Mouse (Mus musculus) MN1 (cell line): ENCODE measurements around the gene Rnf227.
"Not testable (repeated sequence)": the region's sequence is repeated elsewhere in the genome, so short reads cannot be mapped to it uniquely, and the experiment has no call there.

Source experiments
- DNase-seq: peaks from one replicate; pipeline ENCODE4 v3.0.0-alpha.2; 2016; ENCODE audit warnings: low spot score

Rnf227 gene

DNA sequence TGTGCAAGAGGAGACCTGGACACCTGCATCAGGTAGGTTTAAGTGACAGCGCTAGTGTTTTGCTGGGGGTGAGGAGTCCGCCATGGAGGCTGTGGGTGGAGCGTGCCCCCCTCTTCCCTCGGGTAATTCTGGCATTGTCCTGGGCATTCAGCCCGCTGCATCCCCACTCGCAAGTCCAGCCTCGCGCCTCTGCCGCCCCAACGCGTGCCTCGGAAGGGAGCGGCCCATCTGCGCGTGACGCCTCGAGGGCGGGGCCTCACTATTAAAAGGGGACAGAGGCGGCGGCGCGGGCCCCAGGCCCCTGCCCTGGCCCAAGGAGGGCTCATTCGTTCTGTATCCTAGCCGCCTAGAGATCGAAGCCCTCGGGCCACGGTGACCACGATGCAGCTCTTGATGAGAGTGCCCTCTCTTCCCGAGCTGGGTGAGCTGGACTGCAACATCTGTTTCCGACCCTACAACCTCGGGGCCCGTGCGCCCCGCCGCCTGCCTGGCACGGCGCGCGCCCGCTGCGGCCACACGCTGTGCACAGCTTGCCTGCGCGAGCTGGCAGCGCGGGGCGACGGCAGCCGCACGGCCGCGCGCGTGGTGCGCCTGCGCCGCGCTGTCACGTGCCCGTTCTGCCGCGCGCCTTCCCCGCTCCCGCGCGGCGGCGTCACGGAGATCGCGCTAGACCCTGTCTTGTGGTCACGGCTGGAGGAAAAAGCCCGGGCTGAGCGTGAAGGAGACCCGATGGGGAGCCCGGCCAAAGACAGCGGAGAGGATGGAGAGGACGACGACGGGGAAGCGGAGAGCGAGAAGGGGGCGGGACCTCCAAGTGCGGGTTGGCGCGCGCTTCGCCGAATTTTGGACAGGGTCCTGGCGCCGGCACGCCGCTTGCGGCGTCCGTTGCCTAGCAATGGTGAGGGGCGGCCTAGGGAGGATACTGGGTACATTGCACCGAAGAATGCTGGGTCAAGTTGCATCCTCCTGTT, at the start of gene Rnf227:
Rnf227 (plus strand) TSS at position 301 of the 971 bp plus-strand sequence.
- DNase-seq: no peak

DNA sequence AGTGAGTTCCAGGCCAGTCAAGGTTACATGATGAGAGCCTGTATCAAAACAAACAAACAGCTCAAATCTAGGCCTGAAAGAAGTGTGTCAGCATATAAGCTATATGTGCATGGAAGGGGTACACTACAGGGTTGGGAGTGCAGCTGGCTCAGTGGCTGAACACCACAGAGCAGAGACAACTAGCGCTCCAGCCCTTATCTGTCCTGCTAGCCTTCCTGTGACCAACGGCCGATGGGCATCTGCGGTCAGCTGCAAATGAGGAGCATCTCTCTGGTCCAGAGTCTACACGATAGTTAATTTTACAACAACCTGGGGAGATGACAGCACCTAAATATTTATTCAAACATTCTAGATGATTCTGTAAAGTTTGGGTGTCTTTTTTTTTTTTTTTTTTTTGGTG, 49.1 kb upstream of the Rnf227 start:
- DNase-seq: no peak

DNA sequence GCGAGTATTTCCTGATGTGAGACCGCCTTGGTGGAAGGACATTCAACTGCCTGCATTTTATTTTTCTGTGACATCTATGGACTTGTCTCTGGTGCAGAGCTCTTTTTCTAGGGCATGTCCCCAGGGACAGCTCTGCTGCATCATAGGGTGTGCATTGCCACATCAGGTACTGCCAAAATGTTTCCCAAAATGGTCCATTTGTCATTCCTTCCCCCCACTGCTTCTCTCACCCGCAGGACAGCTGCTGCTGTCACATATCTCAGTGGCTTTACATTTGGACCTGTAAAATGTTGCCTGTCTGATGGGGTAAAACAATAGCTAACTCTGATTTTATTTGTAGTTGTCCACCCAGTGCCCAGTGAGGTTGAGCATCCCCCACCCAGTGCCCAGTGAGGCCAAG, 45.0 kb upstream of the Rnf227 start:
- DNase-seq: no peak

DNA sequence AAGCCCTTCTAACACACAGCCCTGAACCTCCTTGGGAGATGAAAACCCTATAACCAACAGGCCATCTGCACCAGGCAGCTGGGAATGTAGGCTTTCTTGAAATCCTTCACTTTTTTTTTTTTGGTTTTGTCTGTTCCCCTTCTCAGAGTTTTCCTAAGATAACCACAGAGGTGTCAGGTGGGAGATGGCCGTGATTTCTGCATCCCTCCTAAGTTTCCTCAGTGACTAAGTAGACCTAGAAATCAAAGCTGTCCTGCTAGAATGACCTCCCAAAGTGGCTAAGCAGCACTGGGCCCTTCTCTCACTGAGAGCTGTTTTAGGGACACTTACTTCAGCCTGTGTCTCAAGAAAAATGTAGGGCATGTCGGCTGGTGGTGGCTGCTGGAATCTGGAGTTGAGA, 42.5 kb upstream of the Rnf227 start:
- DNase-seq: no peak

DNA sequence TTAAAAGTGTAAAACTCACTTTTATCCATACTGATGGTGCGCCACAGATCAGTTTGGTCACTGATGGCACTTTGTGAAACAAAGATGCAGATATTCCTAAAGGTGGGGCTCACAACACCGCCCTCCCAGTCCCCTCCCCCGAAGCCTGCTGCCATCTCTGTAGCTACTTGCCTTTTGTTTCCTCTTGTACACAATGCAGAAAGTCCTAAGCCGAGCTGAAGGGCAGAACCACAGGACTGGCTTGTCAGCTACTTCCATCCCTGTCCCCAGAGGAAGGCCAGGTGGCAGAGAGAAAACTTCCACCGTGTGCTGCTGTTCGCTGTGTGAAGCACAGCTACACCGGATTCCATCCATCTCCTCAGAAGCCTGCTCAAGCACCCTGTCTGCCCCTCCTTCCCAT, 42.0 kb upstream of the Rnf227 start:
- no peak for DNase-seq

DNA sequence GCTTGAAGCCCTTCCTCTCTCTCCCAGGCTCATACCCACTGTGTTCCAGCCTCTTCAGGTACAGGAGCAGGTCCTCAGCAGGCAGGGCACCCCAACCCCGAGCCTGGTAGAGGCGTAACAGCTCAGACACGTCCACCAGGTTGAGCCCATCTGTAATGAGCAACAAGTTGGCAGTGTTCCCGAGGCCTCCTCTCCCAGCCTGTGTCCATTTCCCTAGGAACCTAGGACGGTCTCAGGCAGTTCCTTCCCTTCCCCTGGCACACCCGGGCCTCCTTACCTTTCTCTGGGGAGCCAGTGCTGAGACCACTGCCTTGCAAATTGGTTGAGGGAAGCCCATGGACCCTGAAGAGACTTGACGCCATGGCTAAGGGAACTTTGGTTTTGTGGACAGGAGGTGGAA, 37.4 kb upstream of the Rnf227 start:
- DNase-seq: no peak

DNA sequence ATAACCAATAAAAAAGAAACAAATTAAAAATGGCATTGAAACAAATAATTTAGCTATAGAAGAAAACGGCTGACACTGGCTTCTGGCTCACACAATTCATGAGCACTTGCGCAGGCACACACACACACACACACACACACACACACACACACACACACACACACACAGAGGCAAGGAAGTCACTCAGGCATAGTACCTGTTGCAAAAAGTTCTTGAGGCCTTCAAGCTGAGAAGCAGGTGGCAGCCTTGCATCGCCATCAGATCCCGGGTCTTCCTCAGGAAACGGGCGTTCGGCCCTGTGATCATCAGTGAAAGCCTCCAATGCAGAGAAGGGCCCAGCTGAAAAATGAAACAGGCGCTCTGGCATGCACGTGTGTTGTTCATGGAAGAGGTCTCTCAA, 35.0 kb upstream of the Rnf227 start:
- DNase-seq: no peak

DNA sequence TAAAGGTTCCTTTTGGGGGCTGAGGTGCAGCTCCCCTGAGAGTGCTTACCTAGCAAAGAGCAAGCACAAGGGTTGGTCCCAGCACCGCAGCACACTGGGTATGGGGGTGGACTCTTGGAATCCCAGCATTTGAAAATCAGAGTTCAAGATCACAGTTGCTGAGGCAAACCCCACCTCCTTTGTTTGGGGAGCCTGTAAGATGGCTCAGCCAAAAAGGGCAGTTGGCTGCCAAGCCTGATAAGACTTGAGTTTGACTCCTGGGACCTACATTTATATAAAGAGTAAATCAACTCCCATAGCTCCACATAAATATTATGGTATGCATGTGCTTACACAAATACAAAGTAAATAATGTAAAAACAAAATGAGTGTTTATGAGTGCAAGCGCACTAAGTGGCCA, 34.2 kb upstream of the Rnf227 start:
- DNase-seq: no peak

DNA sequence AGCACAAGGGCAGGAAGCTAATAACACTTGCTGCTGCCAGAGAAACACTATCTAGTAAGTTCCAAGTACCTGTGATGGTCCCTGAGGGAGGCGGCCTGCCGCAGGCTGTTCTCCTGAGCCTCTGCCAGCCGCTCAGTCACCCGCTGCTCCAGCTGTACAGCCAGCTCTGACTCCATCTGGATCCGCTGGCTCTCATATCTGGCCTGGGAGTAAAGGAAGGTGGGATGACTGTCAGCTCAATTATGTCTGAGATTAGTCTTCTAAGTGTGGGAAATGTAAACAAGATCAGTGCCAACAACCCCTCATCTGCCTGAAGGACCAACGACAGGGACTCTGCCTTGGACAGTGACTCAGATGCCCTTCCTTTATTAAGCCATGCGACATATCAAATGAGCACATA, 29.0 kb upstream of the Rnf227 start:
- peak; percentile 73 for DNase-seq

DNA sequence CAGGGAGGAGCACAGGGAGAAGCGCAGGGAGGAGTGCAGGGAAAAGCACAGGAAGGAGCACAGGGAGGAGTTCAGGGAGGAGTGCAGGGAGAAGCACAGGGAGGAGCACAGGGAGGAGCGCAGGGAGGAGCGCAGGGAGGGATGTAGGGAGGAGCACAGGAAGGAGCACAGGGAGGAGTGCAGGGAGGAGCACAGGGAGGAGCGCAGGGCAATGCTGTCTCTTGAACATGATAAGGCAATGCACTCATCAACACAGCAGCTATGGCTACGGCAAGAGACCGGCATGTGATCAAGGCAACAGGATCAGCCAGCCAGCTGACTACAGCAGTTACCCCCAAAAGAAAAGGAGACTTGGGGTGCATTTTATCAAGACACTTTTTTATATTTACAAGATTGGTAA, 23.9 kb upstream of the Rnf227 start:
- no peak for DNase-seq

DNA sequence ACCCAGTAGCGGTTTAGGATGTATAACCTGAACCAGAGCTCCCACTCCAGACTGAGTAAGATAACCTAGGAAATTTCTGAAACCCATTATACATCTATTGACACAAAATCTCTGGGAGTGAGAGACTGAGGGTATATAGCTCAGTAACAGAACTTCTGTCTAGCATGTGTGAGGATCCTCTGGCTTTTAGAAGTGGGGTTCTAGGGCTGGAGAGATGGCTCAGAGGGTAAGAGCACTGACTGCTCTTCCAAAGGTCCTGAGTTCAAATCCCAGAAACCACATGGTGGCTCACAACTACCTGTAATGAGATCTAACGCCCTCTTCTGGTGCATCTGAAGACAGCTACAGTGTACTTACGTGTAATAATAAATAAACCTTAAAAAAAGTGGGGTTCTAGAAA, 22.3 kb upstream of the Rnf227 start:
- DNase-seq: not testable (repeated sequence)

DNA sequence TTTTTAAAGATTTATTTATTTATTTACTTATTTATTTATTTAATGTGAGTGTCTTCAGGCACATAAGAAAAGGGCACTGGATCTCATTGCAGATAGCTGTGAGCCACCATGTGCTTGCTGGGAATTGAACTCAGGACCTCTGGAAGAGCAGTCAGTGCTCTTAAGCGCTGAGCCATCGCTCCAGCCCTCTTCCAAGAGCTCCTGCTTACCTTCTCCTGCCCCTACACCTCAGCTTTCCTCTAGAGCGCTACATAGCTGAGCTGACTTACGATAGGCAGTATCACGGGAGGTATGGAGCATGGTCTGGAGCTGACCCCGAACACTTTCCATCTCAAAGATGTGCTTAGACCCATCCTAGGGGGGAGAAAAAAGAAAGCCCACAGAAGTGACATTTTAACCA, 18.7 kb upstream of the Rnf227 start:
- no peak for DNase-seq

DNA sequence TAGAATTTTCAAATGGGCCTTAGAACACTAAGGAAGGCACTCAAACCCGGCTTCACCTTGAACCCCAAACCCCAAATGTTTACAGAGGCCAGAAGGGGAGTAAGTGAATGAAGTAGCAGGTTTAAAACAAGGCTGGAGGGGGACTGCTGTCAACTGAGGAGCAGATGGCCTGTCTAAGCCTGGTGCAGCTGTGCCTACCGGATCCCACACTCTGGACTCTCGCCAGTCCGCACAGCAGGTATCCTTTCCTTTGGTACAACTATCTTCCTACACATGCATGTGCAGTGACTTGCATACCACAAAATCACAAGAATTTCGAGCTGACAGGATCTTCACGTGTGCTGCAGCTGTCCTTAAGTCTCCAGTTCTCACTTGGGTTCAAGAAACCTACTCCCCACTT, 18.3 kb upstream of the Rnf227 start:
- no peak for DNase-seq

DNA sequence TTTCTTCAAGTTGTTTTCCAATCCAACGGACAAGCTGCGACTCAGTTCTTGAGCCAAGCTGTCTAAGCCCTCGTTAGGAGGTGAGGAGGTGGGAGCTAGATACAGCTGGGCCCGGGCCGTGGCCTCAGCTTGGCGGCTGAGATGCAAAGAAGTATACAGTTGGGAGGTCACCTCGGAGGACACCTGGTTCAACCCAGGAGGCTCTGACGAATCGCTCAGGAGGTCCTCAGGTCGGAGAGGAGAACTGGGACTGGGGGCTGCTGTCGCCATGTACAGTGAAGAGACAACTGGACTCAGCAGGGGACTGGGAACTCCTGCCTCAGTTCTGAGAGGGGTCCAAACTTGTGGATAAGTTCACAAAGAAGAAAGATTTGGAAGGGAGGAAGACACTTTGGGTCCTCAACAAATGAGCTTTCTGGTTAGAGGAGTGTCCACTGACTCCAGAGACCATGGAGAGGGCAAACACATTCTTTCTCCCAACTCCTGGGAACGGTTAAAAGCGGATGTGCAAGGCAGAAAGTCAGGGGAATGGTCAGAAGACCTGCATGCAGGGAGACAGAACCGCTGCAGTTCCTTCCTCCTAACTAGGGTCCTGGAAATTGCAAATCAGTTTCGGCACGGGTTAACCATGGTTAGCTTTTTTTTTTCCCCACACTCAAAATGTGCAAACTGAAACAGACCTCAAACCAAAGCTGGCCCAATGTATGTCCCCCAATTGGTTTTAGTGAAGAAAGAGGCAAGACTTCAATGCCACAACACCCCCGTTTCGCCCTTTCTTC, 17.4 kb upstream of the Rnf227 start:
- DNase-seq: peak; percentile 16

DNA sequence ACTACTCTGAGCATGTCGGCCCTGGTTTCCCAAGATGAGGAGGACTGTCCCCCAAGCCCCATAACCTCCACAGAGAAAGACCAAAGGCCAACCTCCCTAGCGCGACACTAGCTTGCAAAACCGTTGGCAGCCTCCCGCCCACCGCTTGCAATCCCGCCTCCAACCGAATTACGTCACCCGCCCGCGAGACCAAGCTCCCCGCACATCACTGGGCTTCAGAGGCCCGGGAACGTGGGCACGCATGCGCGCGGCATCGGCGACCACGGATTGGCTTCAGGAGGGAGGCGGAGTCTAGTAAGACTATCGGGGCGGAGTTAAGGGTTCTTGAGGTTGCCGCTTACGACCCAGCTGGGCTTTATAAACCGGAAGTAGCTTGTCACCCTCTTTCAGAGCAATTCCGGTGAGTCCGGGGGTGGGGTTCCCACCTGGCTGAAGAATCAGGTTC, 16.6 kb upstream of the Rnf227 start, which contains the start of the genes Cntrob and Trappc1:
Cntrob (minus strand) TSS at position 109 of the 445 bp plus-strand sequence.
Trappc1 (plus strand) TSS at position 314 of the 445 bp plus-strand sequence.
- DNase-seq: peak; percentile 97

DNA sequence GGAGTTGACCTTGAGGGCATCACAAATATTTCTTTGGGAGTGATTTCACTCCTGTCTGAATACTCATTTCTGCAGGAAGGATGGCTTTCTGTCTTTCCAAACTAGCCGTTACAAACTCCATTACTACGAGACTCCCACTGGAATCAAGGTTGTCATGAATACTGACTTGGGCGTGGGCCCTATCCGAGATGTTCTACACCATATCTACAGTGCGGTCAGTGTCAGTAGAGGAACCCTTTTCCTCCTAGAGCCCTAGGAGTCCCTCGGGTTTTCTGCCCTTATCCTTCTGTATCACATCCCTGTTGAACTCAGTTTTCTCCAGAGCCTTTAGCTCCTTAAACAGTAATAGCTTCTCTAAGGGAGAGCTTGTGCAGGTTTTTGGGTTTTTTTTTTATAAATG, 15.5 kb upstream of the Rnf227 start:
- DNase-seq: no peak

DNA sequence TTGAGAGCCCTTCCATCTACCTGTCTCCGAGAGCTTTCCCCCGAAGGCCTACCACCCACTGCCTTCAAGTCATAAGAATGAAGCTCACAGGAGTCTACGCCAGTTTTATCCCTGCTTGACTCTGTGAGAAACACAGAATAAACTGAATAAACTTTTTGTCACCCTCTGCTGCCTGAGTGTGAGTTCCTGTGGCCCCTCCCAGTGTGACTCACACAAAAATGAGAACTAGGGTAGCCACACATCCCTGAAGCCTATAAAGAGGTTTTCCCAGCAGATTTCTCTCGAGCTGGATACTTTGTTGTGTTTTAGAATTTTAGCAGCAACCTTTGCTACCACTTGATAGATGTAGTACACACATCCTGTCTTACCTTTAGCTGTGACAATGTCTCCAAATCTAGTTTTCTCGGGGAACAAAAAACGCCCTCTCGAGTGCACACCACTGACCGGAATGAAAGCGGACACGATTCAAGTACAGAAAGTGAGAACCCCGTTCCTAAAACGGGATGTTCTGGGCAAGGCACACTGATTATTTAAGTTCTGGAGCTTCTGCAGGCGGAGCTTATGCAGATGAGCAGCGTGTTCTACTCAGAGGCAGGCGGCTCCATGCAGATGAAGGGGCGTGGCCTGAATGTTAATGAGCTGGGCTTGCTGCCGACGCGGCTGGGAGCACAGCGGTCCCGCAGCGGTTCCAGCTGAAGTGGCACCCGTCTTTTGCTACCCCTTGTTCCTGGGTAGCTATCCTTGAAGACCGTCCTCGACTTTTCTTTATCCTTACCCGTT, 14.4 kb upstream of the Rnf227 start, which contains the start of gene Kcnab3:
Kcnab3 (plus strand) TSS at position 631 of the 780 bp plus-strand sequence.
- peak; percentile 91 for DNase-seq

DNA sequence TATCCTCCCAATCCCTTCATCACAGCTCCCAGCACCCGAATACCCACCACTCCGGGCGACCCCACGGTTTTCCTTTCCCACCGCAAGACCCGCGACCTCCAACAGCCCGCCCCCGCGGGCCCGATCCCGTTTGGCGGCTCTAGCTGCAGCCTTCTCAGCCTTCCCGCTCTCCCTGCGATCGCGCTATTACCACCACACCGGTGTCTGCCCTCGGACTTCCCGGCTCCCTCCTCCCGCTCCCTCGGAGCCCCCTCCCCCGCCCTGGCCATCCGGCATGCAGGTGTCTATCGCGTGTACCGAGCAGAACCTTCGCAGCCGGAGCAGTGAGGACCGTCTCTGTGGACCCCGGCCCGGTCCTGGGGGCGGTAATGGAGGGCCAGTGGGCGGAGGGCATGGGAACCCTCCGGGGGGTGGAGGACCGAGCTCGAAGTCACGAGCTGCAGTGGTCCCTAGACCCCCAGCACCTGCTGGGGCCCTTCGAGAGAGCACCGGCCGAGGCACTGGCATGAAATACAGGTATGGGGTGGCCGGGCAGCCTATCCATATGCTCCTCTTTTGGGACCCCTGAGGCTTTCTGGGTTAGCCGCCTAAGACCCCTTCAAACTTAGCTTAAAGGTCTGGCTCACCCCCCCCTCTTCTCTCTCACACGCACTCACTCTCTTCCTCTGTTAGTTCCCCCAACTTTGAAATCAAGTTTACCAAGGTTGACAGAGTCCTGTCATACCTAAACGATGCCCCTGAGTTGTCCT, 13.7 kb upstream of the Rnf227 start:
- peak; percentile 31 for DNase-seq

DNA sequence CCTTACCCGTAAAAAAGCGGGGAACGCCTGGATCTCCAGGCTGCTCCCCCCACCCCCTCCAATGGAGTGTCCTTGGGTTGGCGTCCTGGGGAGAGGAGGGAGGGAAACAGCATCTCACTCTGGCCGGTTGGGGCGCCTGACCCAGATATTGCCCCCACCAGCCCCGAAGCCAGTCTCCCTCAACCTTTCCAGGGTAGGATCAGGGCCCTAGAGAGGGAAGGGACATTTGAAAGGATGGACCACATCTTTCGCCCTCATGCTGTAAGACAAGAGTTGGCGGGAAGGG, 13.2 kb upstream of the Rnf227 start:
- no peak for DNase-seq

DNA sequence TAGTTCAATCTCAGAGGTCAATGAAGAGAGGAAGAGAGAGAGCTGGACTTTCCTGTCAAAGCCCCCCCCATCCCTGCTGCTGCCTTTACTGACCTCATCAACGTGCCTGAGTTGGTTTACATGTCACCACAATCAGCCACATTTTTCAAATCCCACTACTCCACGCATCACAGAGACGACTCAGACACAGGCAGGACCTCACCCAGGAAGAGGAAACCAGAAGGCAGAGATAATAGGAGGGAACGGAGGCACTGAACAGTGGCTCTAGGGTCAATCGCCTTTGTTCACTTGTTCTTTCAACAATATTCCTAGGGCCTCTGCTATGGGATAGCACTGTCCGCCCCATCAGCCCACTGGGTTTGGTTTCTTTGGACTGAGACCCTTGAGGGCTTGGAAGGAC, 12.6 kb upstream of the Rnf227 start:
- DNase-seq: no peak

DNA sequence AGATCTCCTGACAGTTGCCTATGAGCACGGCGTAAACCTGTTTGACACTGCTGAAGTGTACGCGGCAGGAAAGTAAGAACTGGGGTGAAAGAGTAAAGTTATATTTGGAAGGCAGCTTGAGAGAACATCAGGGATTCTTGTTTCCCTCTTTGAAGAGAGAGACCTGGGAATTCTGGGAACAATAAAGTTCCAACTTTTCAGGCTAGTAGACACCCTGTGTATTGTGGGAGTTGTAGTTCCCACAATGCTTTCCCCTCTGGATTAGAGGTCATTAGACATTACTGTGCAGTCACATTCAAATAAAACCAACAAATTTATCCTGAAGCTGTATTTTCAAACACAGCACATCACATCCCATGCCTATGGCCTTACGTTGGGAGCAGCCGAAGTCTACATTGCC, 11.7 kb upstream of the Rnf227 start:
- no peak for DNase-seq

DNA sequence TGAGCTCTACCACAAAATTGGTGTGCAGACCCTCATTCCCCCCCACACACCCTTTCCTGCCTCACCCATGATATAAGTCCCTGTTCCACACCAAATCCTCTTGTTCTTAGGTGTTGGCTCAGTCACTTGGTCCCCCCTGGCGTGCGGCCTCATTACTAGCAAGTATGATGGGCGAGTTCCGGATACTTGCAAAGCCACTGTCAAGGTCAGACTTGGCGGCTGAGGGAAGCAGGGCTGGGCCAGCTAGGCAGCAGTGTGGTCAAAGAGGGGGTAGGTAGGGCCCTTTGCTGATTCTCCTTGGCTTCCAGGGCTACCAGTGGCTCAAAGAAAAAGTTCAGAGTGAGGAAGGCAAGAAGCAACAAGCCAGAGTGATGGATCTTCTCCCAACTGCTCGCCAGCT, 9.1 kb upstream of the Rnf227 start:
- no peak for DNase-seq
